Mouse (Mus musculus): ENCODE data around the gene Zfp454. TPM values are rescaled to one million over a fixed set of nuclear protein-coding genes. Genes with fewer than 3 reads are reported as not detected.

The Zfp454 gene
- 0.13 TPM for polyA plus RNA-seq (2012; fragmentation: generic; extraction: Trizol)

- H3K79me2 ChIP-seq (ENCODE audit: control insufficient read depth, insufficient read depth) = no peaks in the 10 kb centered on the region
- no peaks in the 10 kb centered on the region for H3K27me3 ChIP-seq (ENCODE audit: control insufficient read depth, insufficient read depth, insufficient read length)
- TF ChIP-seq MYOD1 (IDR thresholded peaks at IDR 0.05; ENCODE audit: control insufficient read depth in 1 of 3, insufficient read length in 2 of 3, low read depth in 2 of 3) = no peak
- TF ChIP-seq SRF (IDR thresholded peaks at IDR 0.05; ENCODE audit: control insufficient read depth, insufficient read length, low read depth) = no peak
- TF ChIP-seq POLR2A (IDR thresholded peaks at IDR 0.05; ENCODE audit: insufficient read length, low read depth) = no peak
- no peak for TF ChIP-seq MAX (IDR thresholded peaks at IDR 0.05; ENCODE audit: low read depth)
- TF ChIP-seq TCF12 (IDR thresholded peaks at IDR 0.05; ENCODE audit: insufficient read depth, poor library complexity, severe bottlenecking) = no peak
- TF ChIP-seq USF1 (IDR thresholded peaks at IDR 0.05; ENCODE audit: low read depth) = no peak
- TF ChIP-seq MYOG (IDR thresholded peaks at IDR 0.05; ENCODE audit: control insufficient read depth in 1 of 3, insufficient read depth in 1 of 3, insufficient read length in 2 of 3, low read depth in 2 of 3) = no peak
- TF ChIP-seq POLR2AphosphoS2 (IDR thresholded peaks at IDR 0.05; ENCODE audit: insufficient read length, low read depth) = no peak
- no peak for TF ChIP-seq TCF3 (IDR thresholded peaks at IDR 0.05; ENCODE audit: insufficient read length, low read depth)
- TF ChIP-seq REST (IDR thresholded peaks at IDR 0.05; ENCODE audit: insufficient read depth, insufficient read length) = no peak
- TF ChIP-seq CEBPB (IDR thresholded peaks at IDR 0.05; ENCODE audit: insufficient read depth, poor library complexity, severe bottlenecking) = no peak
- no peak for TF ChIP-seq E2F4 (IDR thresholded peaks at IDR 0.05; ENCODE audit: insufficient read depth)
- H3K4me3 ChIP-seq = no peak within 1 kb of the TSS
- H3ac ChIP-seq (ENCODE audit: control insufficient read depth, insufficient read length) = no peak within 1 kb of the TSS
- peak within 1 kb of the TSS; percentile 15 for H3K4me2 ChIP-seq (ENCODE audit: low read depth)
- H3K36me3 ChIP-seq (ENCODE audit: control insufficient read depth, insufficient read depth) = no peaks in the 10 kb centered on the region
Measured at GRCm38 (mm10) chr11:50887390-50888128, at the start of gene Zfp454. TSS of gene Zfp454 (minus strand) at chr11:50887651.

GRCm38 (mm10) chr11:50932040-50932439 lies 44.6 kb upstream of the Zfp454 start:
- peak overlapping the region; percentile 70 for H3K4me2 ChIP-seq (ENCODE audit: low read depth)
- no peaks in the 10 kb centered on the region for H3K79me2 ChIP-seq (ENCODE audit: control insufficient read depth, insufficient read depth)
- peak overlapping the region; percentile 23 for H3K4me3 ChIP-seq
- no peaks in the 10 kb centered on the region for H3K36me3 ChIP-seq (ENCODE audit: control insufficient read depth, insufficient read depth)
- H3K27me3 ChIP-seq (ENCODE audit: control insufficient read depth, insufficient read depth, insufficient read length) = peaks cover 10% of the 10 kb centered on the region
- H3ac ChIP-seq (ENCODE audit: control insufficient read depth, insufficient read length) = no peak overlapping the region
- TF ChIP-seq CEBPB (IDR thresholded peaks at IDR 0.05; ENCODE audit: insufficient read depth, poor library complexity, severe bottlenecking) = no peak
- no peak for TF ChIP-seq MYOG (IDR thresholded peaks at IDR 0.05; ENCODE audit: control insufficient read depth in 1 of 3, insufficient read depth in 1 of 3, insufficient read length in 2 of 3, low read depth in 2 of 3)
- TF ChIP-seq REST (IDR thresholded peaks at IDR 0.05; ENCODE audit: insufficient read depth, insufficient read length) = no peak
- no peak for TF ChIP-seq POLR2A (IDR thresholded peaks at IDR 0.05; ENCODE audit: insufficient read length, low read depth)
- TF ChIP-seq POLR2AphosphoS2 (IDR thresholded peaks at IDR 0.05; ENCODE audit: insufficient read length, low read depth) = no peak
- no peak for TF ChIP-seq TCF12 (IDR thresholded peaks at IDR 0.05; ENCODE audit: insufficient read depth, poor library complexity, severe bottlenecking)
- TF ChIP-seq USF1 (IDR thresholded peaks at IDR 0.05; ENCODE audit: low read depth) = no peak
- no peak for TF ChIP-seq E2F4 (IDR thresholded peaks at IDR 0.05; ENCODE audit: insufficient read depth)
- TF ChIP-seq MAX (IDR thresholded peaks at IDR 0.05; ENCODE audit: low read depth) = no peak
- TF ChIP-seq TCF3 (IDR thresholded peaks at IDR 0.05; ENCODE audit: insufficient read length, low read depth) = no peak
- no peak for TF ChIP-seq MYOD1 (IDR thresholded peaks at IDR 0.05; ENCODE audit: control insufficient read depth in 1 of 3, insufficient read length in 2 of 3, low read depth in 2 of 3)
- TF ChIP-seq SRF (IDR thresholded peaks at IDR 0.05; ENCODE audit: control insufficient read depth, insufficient read length, low read depth) = no peak

- H3K36me3 ChIP-seq (ENCODE audit: control insufficient read depth, insufficient read depth) = no peaks in the 10 kb centered on the region
- H3K4me3 ChIP-seq = peak within 1 kb of the TSS; percentile 23
- peak within 1 kb of the TSS; percentile 70 for H3K4me2 ChIP-seq (ENCODE audit: low read depth)
- no peaks in the 10 kb centered on the region for H3K79me2 ChIP-seq (ENCODE audit: control insufficient read depth, insufficient read depth)
- H3K27me3 ChIP-seq (ENCODE audit: control insufficient read depth, insufficient read depth, insufficient read length) = peaks cover 5% of the 10 kb centered on the region
- TF ChIP-seq CEBPB (IDR thresholded peaks at IDR 0.05; ENCODE audit: insufficient read depth, poor library complexity, severe bottlenecking) (no peak), E2F4 (IDR thresholded peaks at IDR 0.05; ENCODE audit: insufficient read depth) (no peak), SRF (IDR thresholded peaks at IDR 0.05; ENCODE audit: control insufficient read depth, insufficient read length, low read depth) (no peak), MYOG (IDR thresholded peaks at IDR 0.05; ENCODE audit: control insufficient read depth in 1 of 3, insufficient read depth in 1 of 3, insufficient read length in 2 of 3, low read depth in 2 of 3) (peak; percentile 9 to 64 (median 58)), TCF12 (IDR thresholded peaks at IDR 0.05; ENCODE audit: insufficient read depth, poor library complexity, severe bottlenecking) (no peak), REST (IDR thresholded peaks at IDR 0.05; ENCODE audit: insufficient read depth, insufficient read length) (no peak), MYOD1 (IDR thresholded peaks at IDR 0.05; ENCODE audit: control insufficient read depth in 1 of 3, insufficient read length in 2 of 3, low read depth in 2 of 3) (peak in 2 of 3 experiments; percentile 64 to 71), TCF3 (IDR thresholded peaks at IDR 0.05; ENCODE audit: insufficient read length, low read depth) (no peak), POLR2A (IDR thresholded peaks at IDR 0.05; ENCODE audit: insufficient read length, low read depth) (no peak), POLR2AphosphoS2 (IDR thresholded peaks at IDR 0.05; ENCODE audit: insufficient read length, low read depth) (no peak), USF1 (IDR thresholded peaks at IDR 0.05; ENCODE audit: low read depth) (no peak), MAX (IDR thresholded peaks at IDR 0.05; ENCODE audit: low read depth) (no peak)
- no peak within 1 kb of the TSS for H3ac ChIP-seq (ENCODE audit: control insufficient read depth, insufficient read length)
Measured at GRCm38 (mm10) chr11:50931451-50931866, 44.0 kb upstream of the Zfp454 start, which contains the start of gene Zfp354b. TSS of gene Zfp354b (minus strand) at chr11:50931633.

DNA sequence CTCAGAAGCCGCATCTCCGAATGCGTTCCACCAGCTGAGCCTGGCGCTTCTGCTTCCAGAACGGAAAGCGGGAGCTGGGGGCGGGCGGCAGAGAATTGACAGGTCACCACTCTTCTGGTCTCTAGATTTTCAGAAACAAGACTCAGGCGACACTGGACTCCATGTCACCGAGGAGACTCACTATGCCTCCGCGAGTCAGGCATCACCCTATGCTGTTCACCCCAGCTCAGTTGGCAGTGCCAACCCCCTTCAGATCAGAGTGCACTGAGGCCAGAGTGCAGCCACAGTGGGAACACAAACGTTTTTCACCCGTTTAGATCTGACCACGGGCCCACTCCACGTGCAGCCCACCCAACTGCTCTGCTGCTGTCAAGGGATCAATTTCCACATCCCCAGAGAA lies 43.6 kb upstream of the Zfp454 start:
- peak overlapping the region; percentile 70 for H3K4me2 ChIP-seq (ENCODE audit: low read depth)
- H3K79me2 ChIP-seq (ENCODE audit: control insufficient read depth, insufficient read depth) = no peaks in the 10 kb centered on the region
- no peak for TF ChIP-seq MYOD1 (IDR thresholded peaks at IDR 0.05; ENCODE audit: control insufficient read depth in 1 of 3, insufficient read length in 2 of 3, low read depth in 2 of 3)
- TF ChIP-seq POLR2A (IDR thresholded peaks at IDR 0.05; ENCODE audit: insufficient read length, low read depth) = no peak
- TF ChIP-seq POLR2AphosphoS2 (IDR thresholded peaks at IDR 0.05; ENCODE audit: insufficient read length, low read depth) = no peak
- no peak for TF ChIP-seq SRF (IDR thresholded peaks at IDR 0.05; ENCODE audit: control insufficient read depth, insufficient read length, low read depth)
- no peak for TF ChIP-seq CEBPB (IDR thresholded peaks at IDR 0.05; ENCODE audit: insufficient read depth, poor library complexity, severe bottlenecking)
- no peak for TF ChIP-seq USF1 (IDR thresholded peaks at IDR 0.05; ENCODE audit: low read depth)
- TF ChIP-seq REST (IDR thresholded peaks at IDR 0.05; ENCODE audit: insufficient read depth, insufficient read length) = no peak
- TF ChIP-seq MYOG (IDR thresholded peaks at IDR 0.05; ENCODE audit: control insufficient read depth in 1 of 3, insufficient read depth in 1 of 3, insufficient read length in 2 of 3, low read depth in 2 of 3) = no peak
- no peak for TF ChIP-seq TCF12 (IDR thresholded peaks at IDR 0.05; ENCODE audit: insufficient read depth, poor library complexity, severe bottlenecking)
- no peak for TF ChIP-seq E2F4 (IDR thresholded peaks at IDR 0.05; ENCODE audit: insufficient read depth)
- no peak for TF ChIP-seq TCF3 (IDR thresholded peaks at IDR 0.05; ENCODE audit: insufficient read length, low read depth)
- TF ChIP-seq MAX (IDR thresholded peaks at IDR 0.05; ENCODE audit: low read depth) = no peak
- H3K27me3 ChIP-seq (ENCODE audit: control insufficient read depth, insufficient read depth, insufficient read length) = peaks cover 5% of the 10 kb centered on the region
- no peak overlapping the region for H3ac ChIP-seq (ENCODE audit: control insufficient read depth, insufficient read length)
- peak overlapping the region; percentile 23 for H3K4me3 ChIP-seq
- no peaks in the 10 kb centered on the region for H3K36me3 ChIP-seq (ENCODE audit: control insufficient read depth, insufficient read depth)

Measured in myocyte (in vitro differentiated cells).